Mouse (Mus musculus) right cerebral cortex, postnatal 36 days (tissue): Measurements from ENCODE around the gene Kansl1l.
"Not testable (repeated sequence)": the region's sequence is repeated elsewhere in the genome, so short reads cannot be mapped to it uniquely, and the experiment has no call there.

ENCODE experiments used
- DNase-seq, 2 experiments: peaks; one replicate each; pipeline ENCODE4 v3.0.0; 2022; ENCODE audit warnings: low spot score in 2 of 2, mixed read lengths in 1 of 2

Gene Kansl1l

GRCm38 (mm10) chr1:66700149-66700692, 117.1 kb downstream of the Kansl1l start:
- DNase-seq, result no peak

GRCm38 (mm10) chr1:66699630-66700029, 117.7 kb downstream of the Kansl1l start:
- DNase-seq, result not testable (repeated sequence)

GRCm38 (mm10) chr1:66695296-66695695, 122.1 kb downstream of the Kansl1l start:
- DNase-seq, result no peak

GRCm38 (mm10) chr1:66694266-66694665, 123.1 kb downstream of the Kansl1l start:
- no peak for DNase-seq

GRCm38 (mm10) chr1:66692780-66693392, 124.5 kb downstream of the Kansl1l start:
- DNase-seq, result no peak

- no peak for DNase-seq
Observed at GRCm38 (mm10) chr1:66692308-66692707, 125.1 kb downstream of the Kansl1l start.

- no peak for DNase-seq
Observed at GRCm38 (mm10) chr1:66691772-66692171, 125.6 kb downstream of the Kansl1l start.

GRCm38 (mm10) chr1:66682974-66683373, 134.4 kb downstream of the Kansl1l start:
- DNase-seq, result no peak

GRCm38 (mm10) chr1:66678662-66679061, 138.7 kb downstream of the Kansl1l start:
- no peak for DNase-seq

GRCm38 (mm10) chr1:66677928-66678327, 139.4 kb downstream of the Kansl1l start:
- no peak for DNase-seq

GRCm38 (mm10) chr1:66672812-66673211, 144.6 kb downstream of the Kansl1l start:
- no peak for DNase-seq

GRCm38 (mm10) chr1:66671475-66671874, 145.9 kb downstream of the Kansl1l start:
- DNase-seq, result no peak
